Mouse (Mus musculus): ENCODE measurements around the gene Map1s. TPM values are rescaled to one million over a fixed set of nuclear protein-coding genes. Genes with fewer than 3 reads are reported as not detected.

Gene Map1s
- 0.65 TPM for polyA plus RNA-seq (2014; fragmentation: Illumina TruSeq; extraction: RNeasy Lipid Tissue Mini Kit (QIAGEN cat#74804); ENCODE audit: low read depth, low replicate concordance)

DNA sequence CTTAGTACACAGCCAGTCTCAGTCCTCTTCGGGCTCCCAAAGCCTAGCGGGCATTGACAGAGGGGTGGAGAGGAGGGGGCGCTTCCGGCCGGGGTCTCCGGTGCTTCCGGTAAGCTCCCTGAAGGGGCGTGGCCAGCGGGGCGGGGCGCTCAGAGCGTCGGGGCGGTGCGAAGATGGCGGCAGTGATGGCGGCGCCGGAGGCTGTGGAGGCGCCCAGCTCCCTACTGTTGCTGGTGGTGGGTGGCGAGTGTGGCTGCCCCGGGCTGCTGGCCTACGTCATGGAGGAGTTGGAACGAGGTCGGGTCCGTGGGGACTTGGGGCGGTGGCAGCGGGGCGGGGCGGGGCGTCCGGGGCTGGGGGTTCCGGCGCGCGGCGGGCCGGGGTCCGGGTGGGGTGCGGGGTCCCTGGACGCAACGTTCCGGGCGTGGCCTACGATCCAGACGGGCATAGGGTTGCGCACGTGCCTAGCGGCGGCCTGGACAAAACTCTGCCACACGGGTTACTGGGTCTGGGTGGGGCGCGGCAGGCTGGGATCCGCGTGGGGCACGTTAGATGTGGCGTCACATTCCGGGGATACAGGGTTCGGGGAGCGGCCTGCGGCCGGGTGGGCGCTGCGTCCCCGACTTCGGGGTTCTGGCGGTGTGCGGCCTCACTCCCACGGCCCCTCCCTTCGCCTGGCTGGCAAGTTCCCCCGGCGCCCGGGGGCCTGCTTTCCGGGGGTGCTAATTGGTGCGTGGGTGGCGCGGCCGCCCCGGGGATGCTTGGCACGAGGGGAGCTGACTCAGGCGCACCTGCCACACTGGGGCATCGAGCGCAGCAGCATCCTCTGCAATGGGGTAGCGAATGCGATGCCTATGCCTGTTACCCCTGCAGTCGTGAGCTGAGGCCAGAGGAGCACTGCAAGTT, at the start of gene Map1s:
TSS of gene Map1s (plus strand) at position 102 of the 906 bp plus-strand sequence.

DNA sequence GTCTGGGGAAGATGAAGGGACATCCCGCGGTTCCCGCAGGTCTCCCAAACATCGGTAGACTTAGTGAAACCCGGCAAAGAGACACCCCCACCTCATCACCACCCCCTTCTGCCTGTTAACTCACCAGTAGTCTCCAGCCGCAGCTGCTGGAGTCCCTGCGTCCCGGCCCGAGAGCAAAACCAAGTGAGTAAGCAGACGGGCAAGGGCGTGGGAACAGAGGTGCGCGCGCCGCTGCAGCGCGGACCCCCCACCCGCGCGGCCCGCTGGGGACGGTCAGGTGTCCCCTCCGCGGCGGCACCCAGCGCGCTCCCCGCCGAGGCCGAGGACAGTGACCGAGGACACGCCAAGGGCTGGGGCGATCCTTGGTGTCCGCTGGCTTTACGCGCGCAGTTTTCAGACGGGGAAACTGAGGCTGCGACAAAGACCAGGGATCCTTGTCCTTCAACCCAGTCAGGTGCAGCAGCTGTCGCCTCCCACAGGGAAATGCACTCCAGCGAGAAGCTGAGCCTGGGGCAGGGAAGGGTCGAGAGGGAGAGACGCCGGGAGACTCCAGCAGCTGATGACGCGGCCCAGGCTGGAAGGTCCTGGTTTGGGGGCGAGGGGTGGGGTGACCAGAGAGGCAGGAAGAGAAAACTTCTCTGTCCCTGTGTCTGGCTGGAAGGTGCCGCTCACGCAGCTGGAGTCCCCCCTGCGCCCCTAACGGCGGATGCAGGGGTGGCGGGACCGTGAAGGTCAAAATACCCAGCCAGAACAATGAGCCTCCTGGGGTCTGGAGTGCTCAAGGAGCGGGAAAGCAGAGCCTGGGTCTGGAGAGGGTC, 42.7 kb upstream of the Map1s start, which contains the start of gene Kcnn1:
TSS of gene Kcnn1 (minus strand) at position 435 of the 818 bp plus-strand sequence.

DNA sequence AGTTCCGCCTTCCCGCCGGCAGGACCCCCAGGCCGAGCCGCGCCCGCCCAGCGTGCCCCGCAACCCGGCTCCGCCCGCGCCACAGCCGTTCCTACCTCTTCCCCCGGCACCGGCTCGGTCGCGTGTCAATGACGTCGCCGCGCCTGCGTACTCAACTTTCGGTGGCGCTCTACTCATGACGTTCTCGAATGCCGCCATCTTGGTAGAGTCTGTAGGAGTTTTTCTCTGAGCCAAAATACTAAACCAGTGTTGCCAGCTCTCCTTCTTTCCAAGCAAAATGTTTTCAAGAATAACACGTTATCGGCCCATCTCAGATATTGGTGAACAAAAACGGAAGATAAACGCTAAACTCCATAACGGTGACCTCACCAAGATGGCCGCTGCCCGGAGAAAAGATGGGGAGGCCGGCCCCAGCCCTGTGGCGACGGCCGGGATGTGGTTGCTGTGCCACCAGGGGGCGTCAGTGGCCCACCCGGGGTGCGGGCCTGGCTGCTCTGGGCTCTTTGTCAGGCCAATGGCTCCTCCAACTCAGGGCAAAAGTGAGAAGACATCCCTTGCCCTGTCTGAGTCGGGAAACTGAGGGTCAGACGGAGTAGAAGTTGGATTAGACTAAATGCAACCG, 32.3 kb upstream of the Map1s start, which contains the start of gene Ccdc124:
TSS of gene Ccdc124 (minus strand) at position 572 of the 622 bp plus-strand sequence.

DNA sequence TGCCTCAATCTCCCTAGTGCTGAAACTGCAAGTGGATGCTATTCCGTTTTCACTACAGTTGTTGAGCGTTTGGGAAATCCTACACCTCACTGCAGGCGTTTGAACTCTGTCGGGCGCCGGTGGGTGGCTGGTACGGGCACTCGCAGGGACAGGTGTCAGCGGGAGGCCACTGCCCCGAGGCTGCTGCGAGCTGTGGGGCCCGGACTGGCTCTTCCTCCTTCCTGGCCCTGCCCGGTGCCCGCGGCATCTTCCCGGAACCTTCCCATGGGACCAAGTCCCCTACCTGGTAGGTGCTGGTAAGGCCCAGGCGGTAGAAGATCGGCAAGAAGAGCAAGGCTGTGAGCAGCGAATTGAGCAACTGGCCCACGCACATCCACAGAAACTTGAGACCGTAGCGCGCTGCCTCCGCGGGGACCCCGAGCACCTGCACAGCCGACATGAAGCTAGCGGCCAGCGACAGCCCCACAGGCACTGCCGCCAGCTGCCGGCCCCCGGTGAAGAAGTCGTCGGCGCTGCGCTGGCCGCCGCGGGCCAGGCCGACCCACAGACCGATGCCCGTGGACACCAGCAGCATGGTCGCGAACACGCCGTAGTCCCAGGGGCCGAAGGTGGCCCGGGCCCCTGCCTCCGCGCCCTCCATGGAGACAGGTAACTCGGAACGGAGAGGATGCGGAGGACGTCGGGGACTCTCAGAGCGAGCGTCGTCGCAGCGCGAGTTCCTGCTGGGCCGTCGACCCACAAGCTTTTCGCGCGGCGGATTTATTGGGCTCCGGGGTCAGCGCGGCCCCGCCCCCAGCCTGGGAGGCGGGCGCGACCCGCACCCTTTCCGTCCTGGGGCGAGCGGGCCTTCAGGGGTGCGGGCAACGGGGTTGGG, 13.5 kb upstream of the Map1s start, which contains the start of gene Slc5a5:
TSS of gene Slc5a5 (minus strand) at position 736 of the 874 bp plus-strand sequence.

DNA sequence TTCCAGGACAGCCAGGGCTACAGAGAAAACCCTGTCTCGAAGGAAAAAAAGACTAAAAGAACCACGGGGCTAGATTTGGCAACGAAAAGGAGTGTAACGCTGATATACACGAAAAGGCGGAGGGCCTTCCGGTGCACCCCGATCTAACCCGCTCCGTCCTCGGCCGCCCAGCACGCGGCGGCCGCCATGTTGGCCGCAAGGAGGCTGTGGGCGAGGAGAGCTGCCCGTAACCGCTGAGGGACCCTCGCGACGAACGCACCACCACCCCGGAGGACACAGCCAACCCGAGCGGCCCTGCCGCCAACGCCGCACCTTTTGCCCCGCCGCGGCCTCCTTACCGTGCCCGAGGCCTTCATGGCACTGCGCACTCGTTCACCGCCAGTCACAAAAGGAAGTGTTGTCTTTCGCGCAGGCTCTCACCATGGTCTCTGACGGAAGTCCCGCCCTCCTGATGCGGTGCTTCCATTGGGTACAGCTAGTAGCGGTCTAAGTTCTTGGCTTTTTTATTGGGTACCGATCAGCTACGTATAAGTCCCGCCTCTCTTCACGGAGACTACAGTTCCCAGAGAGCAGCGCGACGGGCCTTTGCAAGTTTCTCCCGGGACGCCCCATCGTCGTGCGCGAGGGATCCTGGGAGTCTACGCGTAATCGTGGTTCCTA, 8.6 kb upstream of the Map1s start, which contains the start of gene Rpl18a:
TSS of gene Rpl18a (minus strand) at position 392 of the 660 bp plus-strand sequence.

Other genes starting within 250 kb of the Map1s start
- gene Pgpep1, start 245.5 kb upstream of the Map1s start, polyA plus RNA-seq (2014; fragmentation: Illumina TruSeq; extraction: RNeasy Lipid Tissue Mini Kit (QIAGEN cat#74804); ENCODE audit: low read depth, low replicate concordance), result 45.6 TPM
- gene Lsm4, start 232.7 kb upstream of the Map1s start, polyA plus RNA-seq (2014; fragmentation: Illumina TruSeq; extraction: RNeasy Lipid Tissue Mini Kit (QIAGEN cat#74804); ENCODE audit: low read depth, low replicate concordance), result not detected
- gene Jund, start 207.0 kb upstream of the Map1s start, polyA plus RNA-seq (2014; fragmentation: Illumina TruSeq; extraction: RNeasy Lipid Tissue Mini Kit (QIAGEN cat#74804); ENCODE audit: low read depth, low replicate concordance), result 16.3 TPM
- gene Iqcn, start 202.5 kb upstream of the Map1s start, polyA plus RNA-seq (2014; fragmentation: Illumina TruSeq; extraction: RNeasy Lipid Tissue Mini Kit (QIAGEN cat#74804); ENCODE audit: low read depth, low replicate concordance), result not detected
- gene Gm3336, start 187.4 kb upstream of the Map1s start, polyA plus RNA-seq (2014; fragmentation: Illumina TruSeq; extraction: RNeasy Lipid Tissue Mini Kit (QIAGEN cat#74804); ENCODE audit: low read depth, low replicate concordance), result not detected
- gene Pde4c, start 182.2 kb upstream of the Map1s start, polyA plus RNA-seq (2014; fragmentation: Illumina TruSeq; extraction: RNeasy Lipid Tissue Mini Kit (QIAGEN cat#74804); ENCODE audit: low read depth, low replicate concordance), result 1.3 TPM
- 2.5 TPM for gene Rab3a, start 151.3 kb upstream of the Map1s start, polyA plus RNA-seq (2014; fragmentation: Illumina TruSeq; extraction: RNeasy Lipid Tissue Mini Kit (QIAGEN cat#74804); ENCODE audit: low read depth, low replicate concordance)
- gene Mpv17l2, start 145.0 kb upstream of the Map1s start, polyA plus RNA-seq (2014; fragmentation: Illumina TruSeq; extraction: RNeasy Lipid Tissue Mini Kit (QIAGEN cat#74804); ENCODE audit: low read depth, low replicate concordance), result 0.65 TPM
- gene Pik3r2, start 129.2 kb upstream of the Map1s start, polyA plus RNA-seq (2014; fragmentation: Illumina TruSeq; extraction: RNeasy Lipid Tissue Mini Kit (QIAGEN cat#74804); ENCODE audit: low read depth, low replicate concordance), result 1.5 TPM
- 1.2 TPM for gene Mast3, start 100.9 kb upstream of the Map1s start, polyA plus RNA-seq (2014; fragmentation: Illumina TruSeq; extraction: RNeasy Lipid Tissue Mini Kit (QIAGEN cat#74804); ENCODE audit: low read depth, low replicate concordance)
- not detected for gene Il12rb1, start 97.5 kb upstream of the Map1s start, polyA plus RNA-seq (2014; fragmentation: Illumina TruSeq; extraction: RNeasy Lipid Tissue Mini Kit (QIAGEN cat#74804); ENCODE audit: low read depth, low replicate concordance)
- 0.73 TPM for gene Arrdc2, start 66.2 kb upstream of the Map1s start, polyA plus RNA-seq (2014; fragmentation: Illumina TruSeq; extraction: RNeasy Lipid Tissue Mini Kit (QIAGEN cat#74804); ENCODE audit: low read depth, low replicate concordance)
- gene Kcnn1, start 42.7 kb upstream of the Map1s start, polyA plus RNA-seq (2014; fragmentation: Illumina TruSeq; extraction: RNeasy Lipid Tissue Mini Kit (QIAGEN cat#74804); ENCODE audit: low read depth, low replicate concordance), result 1.1 TPM
- not detected for gene Ccdc124, start 32.0 kb upstream of the Map1s start, polyA plus RNA-seq (2014; fragmentation: Illumina TruSeq; extraction: RNeasy Lipid Tissue Mini Kit (QIAGEN cat#74804); ENCODE audit: low read depth, low replicate concordance)
- not detected for gene Slc5a5, start 13.2 kb upstream of the Map1s start, polyA plus RNA-seq (2014; fragmentation: Illumina TruSeq; extraction: RNeasy Lipid Tissue Mini Kit (QIAGEN cat#74804); ENCODE audit: low read depth, low replicate concordance)
- gene Rpl18a, start 8.5 kb upstream of the Map1s start, polyA plus RNA-seq (2014; fragmentation: Illumina TruSeq; extraction: RNeasy Lipid Tissue Mini Kit (QIAGEN cat#74804); ENCODE audit: low read depth, low replicate concordance), result 21.7 TPM

Data from kidney, adult 10 weeks (tissue).